Mouse (Mus musculus) gastrocnemius, adult 18-20 months (tissue): Measurements from ENCODE around the gene Baiap2l2. TPM values are rescaled to one million over a fixed set of nuclear protein-coding genes. Genes with fewer than 3 reads are reported as not detected.

Experiments used
- DNase-seq: peaks from one replicate; pipeline ENCODE4 v3.0.0; 2021; ENCODE audit warnings: low spot score
- total RNA-seq, 2 experiments: library from RNA; stranded (reverse); gene quantifications; 2 replicates each; pipeline ENCODE4 v1.2.3; 2021

Baiap2l2 gene
- total RNA-seq, 2 experiments from 2014 or later: 2.3 to 4.5 TPM

- DNase-seq: no peak
Measured at GRCm38 (mm10) chr15:79303725-79304124, 18.4 kb upstream of the Baiap2l2 start.

- no peak for DNase-seq
Measured at GRCm38 (mm10) chr15:79299563-79300155, 14.3 kb upstream of the Baiap2l2 start.

GRCm38 (mm10) chr15:79298553-79298952, 13.2 kb upstream of the Baiap2l2 start:
- no peak for DNase-seq

GRCm38 (mm10) chr15:79292779-79293178, 7.4 kb upstream of the Baiap2l2 start:
- no peak for DNase-seq

GRCm38 (mm10) chr15:79290340-79290739, 5.0 kb upstream of the Baiap2l2 start:
- no peak for DNase-seq

GRCm38 (mm10) chr15:79289441-79289840, 4.1 kb upstream of the Baiap2l2 start:
- no peak for DNase-seq

GRCm38 (mm10) chr15:79288387-79288786, 3.0 kb upstream of the Baiap2l2 start:
- no peak for DNase-seq

- no peak for DNase-seq
Measured at GRCm38 (mm10) chr15:79287091-79287490, 1.8 kb upstream of the Baiap2l2 start.

GRCm38 (mm10) chr15:79286141-79286540, 804 bp upstream of the Baiap2l2 start:
- DNase-seq: no peak

- no peak for DNase-seq
Measured at GRCm38 (mm10) chr15:79283371-79283770, 2.0 kb downstream of the Baiap2l2 start.

GRCm38 (mm10) chr15:79282434-79282833, 2.9 kb downstream of the Baiap2l2 start:
- DNase-seq: no peak

- no peak for DNase-seq
Measured at GRCm38 (mm10) chr15:79281389-79281788, 3.9 kb downstream of the Baiap2l2 start.

- peak; percentile 61 for DNase-seq
Measured at GRCm38 (mm10) chr15:79280850-79281249, 4.5 kb downstream of the Baiap2l2 start.

- DNase-seq: no peak
Measured at GRCm38 (mm10) chr15:79280209-79280608, 5.1 kb downstream of the Baiap2l2 start.

- DNase-seq: no peak
Measured at GRCm38 (mm10) chr15:79277728-79278127, 7.6 kb downstream of the Baiap2l2 start.

GRCm38 (mm10) chr15:79273020-79273419, 12.3 kb downstream of the Baiap2l2 start:
- no peak for DNase-seq

- DNase-seq: peak; percentile 53
Measured at GRCm38 (mm10) chr15:79271124-79271746, 14.1 kb downstream of the Baiap2l2 start.

- DNase-seq: peak; percentile 80
Measured at GRCm38 (mm10) chr15:79270317-79271123, 14.8 kb downstream of the Baiap2l2 start.

GRCm38 (mm10) chr15:79268521-79268920, 16.8 kb downstream of the Baiap2l2 start:
- no peak for DNase-seq

GRCm38 (mm10) chr15:79265384-79265783, 20.0 kb downstream of the Baiap2l2 start:
- DNase-seq: no peak

- no peak for DNase-seq
Measured at GRCm38 (mm10) chr15:79263726-79264125, 21.6 kb downstream of the Baiap2l2 start.

- DNase-seq: no peak
Measured at GRCm38 (mm10) chr15:79262786-79263309, 22.5 kb downstream of the Baiap2l2 start.
